Mouse (Mus musculus) frontal cortex, postnatal 10 days (tissue): ENCODE data around the gene Cst7.

Experiments
- DNase-seq, 2 experiments: peaks; one replicate each; pipeline ENCODE4 v3.0.0; 2022; ENCODE audit warnings: low spot score in 2 of 2, mixed read lengths in 1 of 2

Cst7 gene

GRCm38 (mm10) chr2:150627140-150627539 is 56.9 kb downstream of the Cst7 start:
- no peak for DNase-seq
